Mouse (Mus musculus) MEL (cell line): ENCODE data around the gene Gcsam.

Source experiments
- CTCF ChIP-seq, 3 experiments: IDR thresholded peaks in 2 of 3; conservative IDR thresholded peaks in 1 of 3; 2 replicates each; pipeline ENCODE4 v1.5.1; 2011 to 2012; ENCODE audit warnings: low read length in 3 of 3, low read depth in 2 of 3, mild to moderate bottlenecking in 2 of 3, improper control_type of control experiment in 1 of 3, inconsistent platforms in 1 of 3, mixed read lengths in 1 of 3, moderate library complexity in 1 of 3; ENCODE audit not compliant: control insufficient read depth in 1 of 3, insufficient read depth in 1 of 3, poor library complexity in 1 of 3, severe bottlenecking in 1 of 3
- ELF1 ChIP-seq: IDR thresholded peaks from 2 replicates; pipeline ENCODE4 v1.6.1; 2014; ENCODE audit warnings: low read depth, mild to moderate bottlenecking, inconsistent platforms, low read length, improper control_type of control experiment, moderate library complexity
- EP300 ChIP-seq, 2 experiments: IDR thresholded peaks; 2 replicates each; pipeline ENCODE4 v1.6.1; 2011; ENCODE audit warnings: improper control_type of control experiment in 2 of 2, low read length in 2 of 2, low read depth in 1 of 2, mild to moderate bottlenecking in 1 of 2
- GABPA ChIP-seq: IDR thresholded peaks from 2 replicates; pipeline ENCODE4 v1.6.1; 2012; ENCODE audit warnings: low read depth, mild to moderate bottlenecking, inconsistent platforms, low read length, improper control_type of control experiment, moderate library complexity
- MYB ChIP-seq: IDR thresholded peaks from 2 replicates; pipeline ENCODE4 v1.6.1; 2011; ENCODE audit warnings: mild to moderate bottlenecking, low read depth, low read length, improper control_type of control experiment
- POLR2A ChIP-seq, 2 experiments: IDR thresholded peaks; 2 replicates each; pipeline ENCODE4 v1.6.1; 2011 to 2012; ENCODE audit warnings: low read length in 2 of 2, mild to moderate bottlenecking in 2 of 2, control low read depth in 1 of 2, improper control_type of control experiment in 1 of 2, low read depth in 1 of 2, moderate library complexity in 1 of 2; ENCODE audit not compliant: control insufficient read depth in 1 of 2, insufficient read depth in 1 of 2, poor library complexity in 1 of 2
- RAD21 ChIP-seq: IDR thresholded peaks from 2 replicates; pipeline ENCODE4 v1.6.1; 2011; ENCODE audit warnings: mild to moderate bottlenecking, low read depth, low read length, improper control_type of control experiment
- TCF12 ChIP-seq: IDR thresholded peaks from 2 replicates; pipeline ENCODE4 v1.6.1; 2014; ENCODE audit warnings: low read depth, mild to moderate bottlenecking, inconsistent platforms, low read length, improper control_type of control experiment, moderate library complexity
- ZC3H11A ChIP-seq: IDR thresholded peaks from 2 replicates; pipeline ENCODE4 v1.6.1; 2012; ENCODE audit warnings: low read depth, mild to moderate bottlenecking, inconsistent platforms, low read length, improper control_type of control experiment
- ZMIZ1 ChIP-seq: IDR thresholded peaks from 2 replicates; pipeline ENCODE4 v1.6.1; 2012; ENCODE audit warnings: low read depth, mild to moderate bottlenecking, inconsistent platforms, low read length, improper control_type of control experiment, moderate library complexity

GRCm38 (mm10) chr16:45630347-45630960 is 20.3 kb downstream of the Gcsam start:
- TF ChIP-seq ZC3H11A: peak; percentile 84
- TF ChIP-seq MYB: no peak
- no peak for TF ChIP-seq POLR2A (IDR thresholded peaks at IDR 0.05; ENCODE audit: control insufficient read depth in 1 of 2, insufficient read depth in 1 of 2, low read depth in 1 of 2, low read length in 2 of 2, poor library complexity in 1 of 2)
- peak; percentile 92 for TF ChIP-seq RAD21
- no peak for TF ChIP-seq EP300 (IDR thresholded peaks at IDR 0.05; ENCODE audit: low read depth in 1 of 2, low read length in 2 of 2)
- TF ChIP-seq TCF12: no peak
- no peak for TF ChIP-seq ZMIZ1
- TF ChIP-seq CTCF (IDR thresholded peaks at IDR 0.05 in 2 of 3, conservative IDR thresholded peaks at IDR 0.05 in 1 of 3; ENCODE audit: control insufficient read depth in 1 of 3, insufficient read depth in 1 of 3, low read depth in 2 of 3, low read length in 3 of 3, poor library complexity in 1 of 3, severe bottlenecking in 1 of 3): peak; percentile 69 to 88 (median 73)
- TF ChIP-seq GABPA: no peak
- TF ChIP-seq ELF1: no peak
